Mouse (Mus musculus): ENCODE data around the gene Amhr2. TPM values are rescaled to one million over a fixed set of nuclear protein-coding genes. Genes with fewer than 3 reads are reported as not detected.

Gene Amhr2
- 1 to 10 TPM; 2.8 to 3.1 TPM for total RNA-seq (2021)
- long read RNA-seq, experiment 1, partial matches to known transcripts, result 3 of 7 reads
- long read RNA-seq, experiment 1, other reads (novel, unspliced or antisense), result 2 of 7 reads
- long read RNA-seq, experiment 2, partial matches to known transcripts, result 4 of 7 reads
- long read RNA-seq, experiment 2, other reads (novel, unspliced or antisense), result 0 of 7 reads

GRCm38 (mm10) chr15:102445146-102445545 lies at the start of gene Amhr2:
TSS of gene Amhr2 (plus strand) at chr15:102445367.
- DNase-seq (ENCODE audit: low spot score in 2 of 2), result no peak

- DNase-seq (ENCODE audit: low spot score in 2 of 2), result peak in 1 of 2 experiments; percentile 22
Measured at GRCm38 (mm10) chr15:102398629-102399028, 46.5 kb upstream of the Amhr2 start.

- DNase-seq (ENCODE audit: low spot score in 2 of 2), result peak; percentile 73 to 80
Measured at GRCm38 (mm10) chr15:102399229-102400221, 45.6 kb upstream of the Amhr2 start.

GRCm38 (mm10) chr15:102400476-102401045 lies 44.6 kb upstream of the Amhr2 start:
- DNase-seq (ENCODE audit: low spot score in 2 of 2), result no peak

GRCm38 (mm10) chr15:102401278-102401677 lies 43.9 kb upstream of the Amhr2 start:
- DNase-seq (ENCODE audit: low spot score in 2 of 2), result no peak

GRCm38 (mm10) chr15:102402210-102402609 lies 43.0 kb upstream of the Amhr2 start:
- DNase-seq (ENCODE audit: low spot score in 2 of 2), result no peak

- DNase-seq (ENCODE audit: low spot score in 2 of 2), result peak in 1 of 2 experiments; percentile 92
Measured at GRCm38 (mm10) chr15:102404608-102405488, 40.3 kb upstream of the Amhr2 start.

- DNase-seq (ENCODE audit: low spot score in 2 of 2), result peak; percentile 79 to 97
Measured at GRCm38 (mm10) chr15:102405489-102406195, 39.5 kb upstream of the Amhr2 start, which contains the start of gene Sp1. TSS of gene Sp1 (plus strand) at chr15:102406143.

GRCm38 (mm10) chr15:102406196-102406911 lies 38.8 kb upstream of the Amhr2 start:
- DNase-seq (ENCODE audit: low spot score in 2 of 2), result peak; percentile 74

- DNase-seq (ENCODE audit: low spot score in 2 of 2), result no peak
Measured at GRCm38 (mm10) chr15:102406912-102407580, 38.1 kb upstream of the Amhr2 start.

GRCm38 (mm10) chr15:102407681-102408557 lies 37.2 kb upstream of the Amhr2 start:
- DNase-seq (ENCODE audit: low spot score in 2 of 2), result no peak

GRCm38 (mm10) chr15:102408558-102409130 lies 36.5 kb upstream of the Amhr2 start:
- DNase-seq (ENCODE audit: low spot score in 2 of 2), result no peak

- no peak for DNase-seq (ENCODE audit: low spot score in 2 of 2)
Measured at GRCm38 (mm10) chr15:102409286-102409685, 35.9 kb upstream of the Amhr2 start.

GRCm38 (mm10) chr15:102411077-102411476 lies 34.1 kb upstream of the Amhr2 start:
- no peak for DNase-seq (ENCODE audit: low spot score in 2 of 2)

- no peak for DNase-seq (ENCODE audit: low spot score in 2 of 2)
Measured at GRCm38 (mm10) chr15:102413687-102414086, 31.5 kb upstream of the Amhr2 start.

GRCm38 (mm10) chr15:102417524-102417923 lies 27.6 kb upstream of the Amhr2 start:
- DNase-seq (ENCODE audit: low spot score in 2 of 2), result no peak

- DNase-seq (ENCODE audit: low spot score in 2 of 2), result no peak
Measured at GRCm38 (mm10) chr15:102420986-102421385, 24.2 kb upstream of the Amhr2 start.

GRCm38 (mm10) chr15:102421437-102421836 lies 23.7 kb upstream of the Amhr2 start:
- no peak for DNase-seq (ENCODE audit: low spot score in 2 of 2)

All from adrenal gland, postnatal 4 days (tissue).